Mouse (Mus musculus) midbrain, postnatal 0 days (tissue): ENCODE data around the gene Mpp4. TPM values are rescaled to one million over a fixed set of nuclear protein-coding genes. Genes with fewer than 3 reads are reported as not detected.

ENCODE experiments used
- ATAC-seq: fragments of 200-750 bp; cut with Nextera tagmentation; 2 replicates; pipeline ENCODE4 v1.8.0; 2017; ENCODE audit warnings: moderate number of reproducible peaks, mild to moderate bottlenecking, moderate TSS enrichment, moderate library complexity; ENCODE audit not compliant: low FRiP score
- DNase-seq: peaks from one replicate; pipeline ENCODE4 v3.0.0-alpha.2; 2015; ENCODE audit warnings: low spot score
- H3K27ac ChIP-seq: fragments of 300-500 bp; sonication (generic); 2 replicates; pipeline ENCODE4 v1.5.1; 2014; ENCODE audit warnings: low read depth, mild to moderate bottlenecking, low read length, mixed read lengths
- H3K27me3 ChIP-seq: fragments of 300-500 bp; sonication (generic); 2 replicates; pipeline ENCODE4 v1.6.1; 2014; ENCODE audit warnings: low read length, control low read depth, mixed read lengths; ENCODE audit not compliant: insufficient read depth
- H3K36me3 ChIP-seq: fragments of 300-500 bp; sonication (generic); 2 replicates; pipeline ENCODE4 v1.6.1; 2014; ENCODE audit warnings: low read length, control low read depth, mixed read lengths; ENCODE audit not compliant: insufficient read depth
- H3K4me1 ChIP-seq: fragments of 300-500 bp; sonication (generic); 2 replicates; pipeline ENCODE4 v1.6.1; 2014; ENCODE audit warnings: mild to moderate bottlenecking, control low read depth, antibody characterized with exemption, low read length, mixed read lengths; ENCODE audit not compliant: insufficient read depth
- H3K4me2 ChIP-seq: fragments of 300-500 bp; sonication (generic); 2 replicates; pipeline ENCODE4 v1.6.1; 2014; ENCODE audit warnings: low read depth, mild to moderate bottlenecking, low read length, mixed read lengths; ENCODE audit not compliant: poor library complexity, severe bottlenecking
- H3K4me3 ChIP-seq: fragments of 300-500 bp; sonication (generic); 2 replicates; pipeline ENCODE4 v1.5.1; 2014; ENCODE audit warnings: low read depth, mild to moderate bottlenecking, low read length, moderate library complexity
- H3K9ac ChIP-seq: fragments of 300-500 bp; sonication (generic); replicated peaks from 2 replicates; pipeline ENCODE4 v1.6.1; 2014; ENCODE audit warnings: mild to moderate bottlenecking, low read length, moderate library complexity, mixed read lengths; ENCODE audit not compliant: poor library complexity, severe bottlenecking
- H3K9me3 ChIP-seq: fragments of 300-500 bp; sonication (generic); 2 replicates; pipeline ENCODE4 v1.6.1; 2016; ENCODE audit warnings: low read length, control low read depth
- CTCF ChIP-seq: IDR thresholded peaks from 2 replicates; pipeline ENCODE4 v1.5.1; 2016; ENCODE audit warnings: antibody characterized with exemption, mild to moderate bottlenecking
- WGBS: fragments of 180-500 bp; shearing (Covaris S2); extraction: QIAGEN DNeasy Blood & Tissue Kit; methylation state at CpG from one replicate; pipeline ENCODE4 v1.1.7; 2014; 5-methylcytosine and 5-hydroxymethylcytosine counted together
- polyA plus RNA-seq: library from polyadenylated mRNA; unstranded; fragments of >200 nt; fragmentation: Nextera tagmentation; extraction: Ambion mirVana; gene quantifications from 2 replicates; pipeline ENCODE4 v1.2.1, GENCODE M21; 2015
- total RNA-seq: library from RNA; depleted of rRNA; stranded (reverse); fragments of >200 nt; gene quantifications from 2 replicates; pipeline ENCODE4 v1.2.3, GENCODE M21; 2014; rRNA removed

Gene Mpp4
- total RNA-seq (2.6 and 4.4 TPM in 2 replicates), polyA plus RNA-seq (0.58 and 0.64 TPM in 2 replicates)

DNA sequence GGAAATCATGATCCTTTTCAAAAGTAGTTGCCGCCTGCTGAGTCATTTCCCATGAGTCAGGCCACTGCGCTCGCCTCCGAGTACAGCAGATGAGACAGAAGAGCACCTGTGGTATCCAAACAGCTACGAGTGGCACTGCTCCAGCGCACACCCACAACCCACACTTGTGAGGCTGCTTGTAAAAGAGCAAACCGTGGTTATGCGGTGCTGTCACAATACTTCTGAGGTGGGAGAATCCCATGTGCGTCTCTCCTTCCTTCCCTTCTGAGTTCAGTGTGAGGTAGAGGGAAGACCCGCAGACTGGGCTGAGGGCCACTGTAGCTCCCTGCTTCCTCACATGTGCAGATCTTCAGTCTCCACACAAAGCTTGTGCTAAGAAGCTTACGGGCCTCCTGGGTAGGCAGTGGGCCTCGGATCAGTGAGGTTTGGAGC is at the start of gene Mpp4:
Gene Mpp4, minus strand, starts transcription at position 360 of the 432 bp plus-strand sequence.
- TF ChIP-seq CTCF, result no peak
- DNase-seq, result no peak
- peaks cover 26% of the 10 kb centered on the region for H3K36me3 ChIP-seq
- no peak within 1 kb of the TSS for H3K4me3 ChIP-seq
- ATAC-seq, result peak; percentile 21; the same call in 1 of the 2 replicates
- no peaks in the 10 kb centered on the region for H3K9me3 ChIP-seq
- no peaks in the 10 kb centered on the region for H3K27me3 ChIP-seq
- WGBS, result 23% methylated on average over 12 of the region's 12 CpGs
- no peak within 1 kb of the TSS for H3K4me2 ChIP-seq
- H3K9ac ChIP-seq, result no peak within 1 kb of the TSS
- no peaks in the 10 kb centered on the region for H3K4me1 ChIP-seq
- 0 out of 2 replicates have a peak within 1 kb of the TSS, but pooled peaks have one; percentile 28 for H3K27ac ChIP-seq

DNA sequence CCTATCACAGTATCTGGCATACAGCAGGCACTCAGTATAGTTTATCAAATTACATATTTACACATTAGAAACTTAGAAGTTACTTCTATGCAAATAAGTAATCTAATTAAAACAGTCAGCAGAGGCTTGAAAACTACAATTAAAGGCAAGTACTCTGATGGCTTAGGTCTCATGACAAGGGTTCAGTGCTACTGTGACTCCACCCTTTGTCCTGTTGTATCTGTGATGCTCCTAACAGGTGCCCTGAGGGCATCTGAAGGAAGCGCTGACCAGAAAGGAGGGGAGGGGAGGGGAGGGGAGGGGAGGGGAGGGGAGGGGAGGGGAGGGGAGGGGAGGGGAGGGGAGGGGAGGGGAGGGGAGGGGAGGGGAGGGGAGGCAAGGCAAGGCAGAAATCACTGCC is 49.8 kb upstream of the Mpp4 start:
- DNase-seq, result no peak
- TF ChIP-seq CTCF, result no peak
- H3K4me1 ChIP-seq, result no peaks in the 10 kb centered on the region
- H3K9me3 ChIP-seq, result no peaks in the 10 kb centered on the region
- no peak overlapping the region for H3K27ac ChIP-seq
- H3K4me2 ChIP-seq, result no peak overlapping the region
- H3K36me3 ChIP-seq, result peaks cover 30% of the 10 kb centered on the region
- H3K27me3 ChIP-seq, result no peaks in the 10 kb centered on the region
- H3K9ac ChIP-seq, result no peak overlapping the region
- H3K4me3 ChIP-seq, result no peak overlapping the region
- no peak for ATAC-seq
- WGBS, result no CpG with 5 or more reads among the region's 1 CpGs

- Histone ChIP-seq H3K36me3 (peaks cover 25% of the 10 kb centered on the region), H3K27me3 (no peaks in the 10 kb centered on the region), H3K9ac (no peak overlapping the region), H3K27ac (no peak overlapping the region), H3K4me2 (no peak overlapping the region), H3K4me1 (no peaks in the 10 kb centered on the region), H3K9me3 (no peaks in the 10 kb centered on the region), H3K4me3 (no peak overlapping the region)
- DNase-seq, result no peak
- no peak for ATAC-seq
- TF ChIP-seq CTCF, result no peak
- 84% methylated on average over 5 of the region's 5 CpGs for WGBS
Measured at GRCm38 (mm10) chr1:59212076-59212779, 49.0 kb upstream of the Mpp4 start.

DNA sequence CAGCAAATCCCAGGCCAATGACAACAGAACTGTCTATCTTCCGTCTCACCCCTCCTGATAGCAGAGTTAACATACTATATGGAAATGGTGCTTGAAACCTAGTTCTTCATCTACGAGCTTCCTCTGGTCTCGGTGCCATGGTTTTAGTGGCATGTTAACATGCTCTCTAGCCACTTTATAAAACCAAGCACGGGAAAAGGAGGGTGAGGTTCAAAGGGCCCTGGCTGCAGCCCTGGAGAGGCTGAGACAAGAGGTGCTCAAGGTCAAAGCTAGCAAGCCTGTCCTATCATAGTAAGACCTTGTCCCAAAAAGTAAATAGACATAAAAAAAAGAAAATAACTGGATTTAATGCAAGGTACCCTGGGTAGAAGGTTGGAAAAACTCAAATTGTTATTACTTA is 48.5 kb upstream of the Mpp4 start:
- Histone ChIP-seq H3K9ac (no peak overlapping the region), H3K36me3 (peaks cover 25% of the 10 kb centered on the region), H3K9me3 (no peaks in the 10 kb centered on the region), H3K27ac (no peak overlapping the region), H3K4me3 (no peak overlapping the region), H3K4me1 (no peaks in the 10 kb centered on the region), H3K27me3 (no peaks in the 10 kb centered on the region), H3K4me2 (no peak overlapping the region)
- DNase-seq (no peak), ATAC-seq (no peak)
- 91% methylated on average over 4 of the region's 4 CpGs for WGBS
- no peak for TF ChIP-seq CTCF

GRCm38 (mm10) chr1:59208331-59208730 is 45.1 kb upstream of the Mpp4 start:
- ATAC-seq (no peak), DNase-seq (no peak)
- H3K9ac ChIP-seq, result no peak overlapping the region
- no peaks in the 10 kb centered on the region for H3K4me1 ChIP-seq
- H3K4me3 ChIP-seq, result no peak overlapping the region
- no peaks in the 10 kb centered on the region for H3K27me3 ChIP-seq
- H3K9me3 ChIP-seq, result no peaks in the 10 kb centered on the region
- WGBS, result 93% methylated on average over 1 of the region's 1 CpGs
- H3K27ac ChIP-seq, result no peak overlapping the region
- no peak overlapping the region for H3K4me2 ChIP-seq
- TF ChIP-seq CTCF, result no peak
- H3K36me3 ChIP-seq, result peaks cover 22% of the 10 kb centered on the region

GRCm38 (mm10) chr1:59204489-59204888 is 41.3 kb upstream of the Mpp4 start:
- no peak for DNase-seq
- Histone ChIP-seq H3K4me1 (no peaks in the 10 kb centered on the region), H3K9me3 (no peaks in the 10 kb centered on the region), H3K36me3 (peaks cover 36% of the 10 kb centered on the region), H3K27me3 (no peaks in the 10 kb centered on the region), H3K4me3 (no peak overlapping the region), H3K9ac (no peak overlapping the region), H3K27ac (no peak overlapping the region), H3K4me2 (no peak overlapping the region)
- WGBS, result 93% methylated on average over 1 of the region's 1 CpGs
- no peak for ATAC-seq
- no peak for TF ChIP-seq CTCF
